Mouse (Mus musculus) spleen, adult 2 months (tissue): Measurements from ENCODE around the gene B3gntl1.

Experiments used
- CTCF ChIP-seq: fragments of 200-500 bp; IDR thresholded peaks from 2 replicates; pipeline ENCODE4 v1.5.1; 2011; ENCODE audit warnings: mild to moderate bottlenecking, inconsistent platforms; ENCODE audit not compliant: insufficient read depth, insufficient read length, insufficient replicate concordance; ENCODE audit errors: extremely low read depth
- POLR2A ChIP-seq: fragments of 200-500 bp; IDR thresholded peaks from 2 replicates; pipeline ENCODE4 v1.6.1; 2011; ENCODE audit warnings: low read depth, low read length, inconsistent platforms

GRCm38 (mm10) chr11:121686091-121686490, 13.1 kb upstream of the B3gntl1 start:
- no peak for TF ChIP-seq CTCF
- no peak for TF ChIP-seq POLR2A
